Mouse (Mus musculus): ENCODE data around the gene Pfas.

The Pfas gene

DNA sequence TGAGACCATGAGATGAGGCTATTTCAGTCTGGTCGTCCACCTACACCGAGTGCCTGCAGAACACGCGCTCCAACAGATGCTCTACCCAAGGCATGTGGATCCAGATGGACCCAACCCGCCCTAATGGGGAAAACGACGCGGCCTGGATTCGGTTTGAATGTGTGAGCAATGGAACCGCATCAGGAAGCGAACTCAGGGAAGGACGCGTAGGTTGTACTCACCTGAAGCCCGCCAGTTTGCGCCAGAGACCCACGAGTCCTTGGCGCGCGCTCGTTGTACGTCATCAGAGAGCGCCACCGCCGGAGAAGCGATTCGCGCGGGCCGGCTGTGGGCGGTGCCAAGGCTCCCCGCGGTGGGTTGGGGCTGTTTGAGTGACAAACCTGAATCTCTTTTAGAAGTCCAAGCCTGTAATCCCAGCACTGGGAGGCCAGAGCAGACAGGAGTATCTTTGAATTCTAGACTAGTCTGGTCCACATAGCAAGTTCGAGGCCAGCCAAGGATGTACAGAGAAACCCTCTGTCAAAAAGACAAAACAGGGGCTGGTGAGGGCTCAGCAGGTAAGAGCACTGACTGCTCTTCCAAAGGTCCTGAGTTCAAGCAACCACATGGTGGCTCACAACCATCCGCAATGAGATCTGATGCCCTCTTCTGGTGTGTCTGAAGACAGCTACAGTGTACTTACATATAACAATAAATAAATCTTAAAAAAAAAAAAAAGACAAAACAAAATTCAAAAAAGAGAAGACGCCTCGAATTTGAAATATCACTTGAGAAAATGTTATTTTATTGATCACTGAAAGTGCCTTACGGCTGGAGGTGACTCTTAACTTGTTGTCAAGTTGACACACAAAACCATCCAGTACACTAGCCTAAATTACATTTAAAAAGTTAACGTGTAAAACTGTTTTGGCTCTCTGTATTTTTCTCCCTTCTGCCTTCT lies at the start of gene Pfas:
TSS of gene Pfas (minus strand) at position 279 of the 940 bp plus-strand sequence.
- DNase-seq (ENCODE audit: low spot score in 2 of 2), result peak; percentile 94 to 95

DNA sequence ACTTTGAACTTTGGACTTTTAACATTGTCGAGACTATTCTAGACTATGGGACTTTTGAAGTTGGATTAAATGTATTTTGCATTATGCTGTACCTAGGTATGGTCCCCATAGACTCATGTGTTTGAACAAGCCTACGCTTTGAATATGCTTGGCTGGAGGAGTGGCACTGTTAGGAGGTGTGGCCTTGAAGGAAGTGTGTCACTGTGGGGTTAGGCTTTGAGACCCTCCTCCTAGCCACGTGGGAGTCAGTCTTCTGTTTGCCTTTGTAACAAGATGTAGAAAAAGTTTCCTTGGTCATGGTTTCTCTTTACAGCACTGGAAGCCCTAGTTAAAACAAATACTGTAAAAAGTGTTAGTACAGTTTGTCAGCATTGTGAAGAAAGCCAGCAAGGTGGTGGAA lies 45.6 kb upstream of the Pfas start:
- no peak for DNase-seq (ENCODE audit: low spot score in 2 of 2)

DNA sequence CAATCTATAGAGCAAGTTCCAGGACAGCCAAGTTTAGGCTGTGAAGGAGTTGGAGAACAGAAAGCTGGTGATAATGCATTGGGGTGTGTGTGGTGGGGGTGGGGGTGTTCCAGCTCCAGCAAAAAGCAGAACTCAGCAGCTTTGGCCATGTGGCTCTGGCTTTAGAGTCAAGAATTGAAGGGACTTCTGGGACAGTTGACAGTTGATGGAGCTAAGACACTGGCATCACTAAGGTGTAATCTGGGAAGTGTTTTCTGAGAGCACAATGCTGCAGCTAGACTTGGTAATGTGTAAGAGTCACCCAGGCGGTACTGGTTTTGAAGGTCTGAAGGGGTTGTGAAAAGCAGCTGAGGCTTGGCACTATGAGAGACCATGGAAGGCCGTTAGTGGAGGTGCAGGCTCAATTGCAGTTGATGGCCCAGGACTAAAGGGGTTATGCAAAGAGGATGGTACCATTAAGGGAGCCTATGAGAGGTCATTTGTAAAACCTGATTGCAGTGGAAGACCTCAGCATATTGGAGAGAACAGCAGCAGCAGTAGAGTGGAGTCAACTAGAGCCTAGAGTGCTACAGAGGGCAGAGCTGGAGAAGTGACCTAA lies 44.7 kb upstream of the Pfas start:
- no peak for DNase-seq (ENCODE audit: low spot score in 2 of 2)

DNA sequence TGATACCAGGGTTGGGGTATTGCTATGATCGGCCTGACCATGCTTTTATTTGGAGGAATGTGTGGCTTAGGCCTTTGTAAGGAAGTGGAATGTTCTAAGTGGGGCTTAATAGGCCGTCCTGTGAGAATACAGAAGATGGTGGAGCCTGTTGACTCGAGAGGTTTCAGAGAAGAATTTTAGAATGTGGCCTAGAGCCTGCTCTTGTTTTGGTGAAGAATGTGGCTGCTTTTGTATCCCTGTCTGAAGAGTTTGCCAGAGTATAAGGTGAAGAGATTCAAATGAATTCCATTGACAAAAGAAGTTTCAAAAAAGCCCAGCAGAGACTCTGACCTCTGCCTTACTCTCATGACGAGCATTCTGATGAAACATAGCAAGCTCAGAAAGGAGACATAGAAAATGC lies 43.5 kb upstream of the Pfas start:
- DNase-seq (ENCODE audit: low spot score in 2 of 2), result no peak

DNA sequence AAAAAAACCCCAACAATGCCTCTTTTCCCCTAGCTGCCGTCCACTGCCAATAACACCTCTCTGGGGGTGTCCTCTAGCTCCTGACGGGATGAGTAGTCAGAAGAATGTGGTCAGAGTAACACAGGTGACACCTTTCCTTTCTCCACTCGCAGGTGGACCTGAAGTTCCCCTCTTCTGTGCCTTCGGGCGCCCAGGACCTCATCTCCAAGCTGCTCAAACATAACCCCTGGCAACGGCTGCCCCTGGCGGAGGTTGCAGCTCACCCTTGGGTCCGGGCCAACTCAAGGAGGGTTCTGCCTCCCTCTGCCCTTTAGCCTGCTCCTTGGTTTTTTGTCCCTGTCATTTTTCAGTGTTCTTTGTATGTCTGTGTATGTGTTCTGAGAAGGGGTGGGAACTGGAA lies 42.5 kb upstream of the Pfas start:
- no peak for DNase-seq (ENCODE audit: low spot score in 2 of 2)

DNA sequence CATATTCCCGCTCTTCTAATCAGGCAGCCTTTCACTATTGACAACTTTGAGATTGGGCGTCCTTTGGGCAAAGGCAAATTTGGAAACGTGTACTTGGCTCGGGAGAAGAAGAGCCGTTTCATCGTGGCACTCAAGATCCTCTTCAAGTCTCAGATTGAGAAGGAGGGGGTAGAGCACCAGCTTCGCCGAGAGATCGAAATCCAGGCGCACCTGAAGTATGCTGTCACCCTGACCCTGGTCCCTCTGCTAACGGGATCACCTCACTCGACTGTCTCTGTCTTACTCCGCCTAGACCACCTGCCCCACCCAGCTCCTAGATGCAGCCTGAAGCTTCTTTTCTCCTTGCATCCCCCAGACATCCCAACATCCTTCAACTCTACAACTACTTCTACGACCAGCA lies 39.9 kb upstream of the Pfas start:
- no peak for DNase-seq (ENCODE audit: low spot score in 2 of 2)

DNA sequence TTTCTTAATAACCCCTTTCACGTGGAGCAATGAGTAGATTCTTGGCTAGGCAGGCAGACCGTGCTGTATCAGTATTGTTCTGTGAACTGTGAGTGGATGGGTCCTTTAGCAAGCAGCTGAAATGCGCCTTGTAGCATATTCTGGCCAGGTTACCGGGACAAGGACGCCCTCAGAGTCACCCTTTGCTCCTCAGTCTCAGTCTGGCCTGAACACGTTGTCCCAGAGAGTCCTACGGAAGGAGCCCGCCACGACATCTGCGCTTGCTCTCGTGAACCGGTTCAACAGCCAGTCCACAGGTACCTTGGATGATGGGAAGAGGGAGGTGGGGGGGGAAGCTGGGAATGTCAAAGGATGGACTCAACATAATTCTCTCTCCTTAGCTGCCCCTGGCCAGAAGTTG lies 39.3 kb upstream of the Pfas start:
- DNase-seq (ENCODE audit: low spot score in 2 of 2), result no peak

DNA sequence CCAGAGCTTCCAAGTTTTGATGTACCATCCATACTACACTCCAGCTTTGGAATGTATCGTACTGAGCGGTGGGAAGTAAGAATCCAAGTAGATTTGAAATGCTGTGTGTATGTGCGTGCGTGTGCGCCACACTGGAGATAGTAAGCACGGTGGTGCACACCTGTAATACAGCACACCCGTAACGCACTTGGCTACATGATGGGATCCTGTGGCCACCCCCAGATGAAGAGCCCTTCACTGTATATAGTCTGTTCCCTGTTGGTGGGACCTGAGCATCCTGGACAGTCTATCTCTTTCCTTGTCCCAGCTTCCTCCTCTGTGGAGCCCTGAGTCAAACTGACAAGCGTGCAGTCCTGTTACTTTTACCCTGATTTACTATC lies 38.1 kb upstream of the Pfas start:
- no peak for DNase-seq (ENCODE audit: low spot score in 2 of 2)

DNA sequence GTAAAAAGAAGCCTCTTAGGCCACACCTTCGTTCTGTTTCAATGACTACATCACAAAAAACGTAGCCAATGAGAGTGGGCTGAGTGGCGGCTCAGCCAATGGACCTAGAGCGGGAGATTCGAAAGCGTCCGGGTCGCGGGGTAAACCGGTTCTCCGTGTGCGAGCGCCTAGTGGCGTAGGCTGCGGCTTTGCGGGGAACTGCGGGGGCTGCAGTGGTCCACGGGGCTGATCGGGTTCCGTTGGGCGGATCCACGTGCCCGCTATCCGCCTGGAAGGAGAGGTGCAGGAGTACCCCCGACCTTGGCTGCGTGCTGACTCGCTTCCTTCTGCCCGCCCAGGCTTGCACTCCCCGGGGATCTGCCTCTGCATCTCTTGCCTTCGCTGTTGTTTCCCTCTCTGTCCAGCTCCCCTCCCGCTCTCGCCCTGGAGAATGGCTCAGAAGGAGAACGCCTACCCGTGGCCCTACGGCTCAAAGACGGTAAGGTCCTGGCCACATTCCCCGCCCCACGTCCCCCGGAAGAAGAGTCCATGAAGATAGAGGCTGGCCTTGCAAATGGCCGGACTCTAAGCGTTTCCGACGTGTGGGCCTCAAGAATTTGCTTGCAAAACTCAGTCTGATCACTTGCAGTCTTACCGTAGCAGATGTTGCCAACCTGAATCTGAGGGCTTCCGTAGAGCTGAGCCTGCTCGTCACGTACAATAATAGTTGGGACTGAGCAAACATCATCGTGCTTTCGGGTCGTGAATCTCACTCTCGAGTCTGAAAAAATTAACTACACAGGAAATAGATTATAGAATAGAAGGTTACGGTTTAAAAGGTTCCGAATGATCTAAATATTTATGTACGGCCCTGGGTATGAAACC lies 37.5 kb upstream of the Pfas start, which contains the start of gene Aurkb:
TSS of gene Aurkb (plus strand) at position 117 of the 864 bp plus-strand sequence.
- peak; percentile 64 to 78 for DNase-seq (ENCODE audit: low spot score in 2 of 2)

DNA sequence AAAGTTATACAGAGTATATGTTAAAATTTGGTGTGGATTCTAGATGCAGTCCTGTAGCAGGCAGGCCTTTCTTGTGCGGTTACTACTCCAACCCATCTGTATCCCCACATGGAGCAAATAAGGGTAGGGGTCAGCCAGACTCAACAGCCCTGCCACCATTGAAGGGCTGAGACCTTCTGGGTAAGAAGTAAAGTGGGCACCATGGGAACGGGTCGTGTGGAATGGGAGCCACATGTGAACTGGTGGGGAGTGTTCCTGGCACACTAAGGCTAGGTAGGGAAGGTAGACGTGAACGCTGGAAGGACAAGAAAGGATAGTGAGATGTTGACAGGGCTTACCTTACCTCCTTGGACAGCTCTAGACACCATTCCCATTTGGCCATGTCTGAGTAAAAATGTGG lies 29.9 kb upstream of the Pfas start:
- DNase-seq (ENCODE audit: low spot score in 2 of 2), result no peak

DNA sequence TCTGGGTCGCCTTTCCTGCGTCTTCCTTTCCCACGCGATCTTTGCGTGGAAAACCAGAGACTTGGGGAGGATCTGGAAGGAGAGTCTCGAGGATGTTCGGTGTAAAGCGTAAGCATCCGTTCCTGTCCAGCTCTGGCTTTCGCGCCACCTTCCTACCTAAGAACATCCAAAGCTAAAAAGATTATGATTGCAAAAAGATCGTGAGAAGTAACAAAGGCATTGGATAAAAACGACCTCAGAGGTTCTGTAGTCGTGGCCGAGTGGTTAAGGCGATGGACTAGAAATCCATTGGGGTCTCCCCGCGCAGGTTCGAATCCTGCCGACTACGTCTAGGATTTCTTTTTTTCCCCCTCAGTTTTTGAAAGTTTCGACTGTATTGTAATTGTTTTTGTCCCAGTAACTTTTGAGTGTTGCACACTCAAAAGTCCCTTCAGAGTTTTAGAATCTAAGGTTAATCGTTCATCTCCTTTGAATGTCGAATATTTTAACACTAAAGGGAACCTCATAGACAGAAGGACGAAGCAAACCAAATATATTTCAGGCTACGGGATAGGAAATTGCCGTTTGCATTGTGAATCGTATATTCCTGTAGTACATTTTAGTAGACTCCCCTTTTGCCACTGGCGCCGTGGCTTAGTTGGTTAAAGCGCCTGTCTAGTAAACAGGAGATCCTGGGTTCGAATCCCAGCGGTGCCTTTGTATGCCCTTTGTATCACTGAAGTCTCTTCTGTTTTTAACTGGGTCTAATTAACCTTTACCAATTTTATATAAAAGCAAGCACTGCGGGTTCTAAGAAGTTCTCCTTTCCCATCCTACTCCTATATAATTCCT lies 29.2 kb upstream of the Pfas start:
- peak; percentile 95 to 96 for DNase-seq (ENCODE audit: low spot score in 2 of 2)

DNA sequence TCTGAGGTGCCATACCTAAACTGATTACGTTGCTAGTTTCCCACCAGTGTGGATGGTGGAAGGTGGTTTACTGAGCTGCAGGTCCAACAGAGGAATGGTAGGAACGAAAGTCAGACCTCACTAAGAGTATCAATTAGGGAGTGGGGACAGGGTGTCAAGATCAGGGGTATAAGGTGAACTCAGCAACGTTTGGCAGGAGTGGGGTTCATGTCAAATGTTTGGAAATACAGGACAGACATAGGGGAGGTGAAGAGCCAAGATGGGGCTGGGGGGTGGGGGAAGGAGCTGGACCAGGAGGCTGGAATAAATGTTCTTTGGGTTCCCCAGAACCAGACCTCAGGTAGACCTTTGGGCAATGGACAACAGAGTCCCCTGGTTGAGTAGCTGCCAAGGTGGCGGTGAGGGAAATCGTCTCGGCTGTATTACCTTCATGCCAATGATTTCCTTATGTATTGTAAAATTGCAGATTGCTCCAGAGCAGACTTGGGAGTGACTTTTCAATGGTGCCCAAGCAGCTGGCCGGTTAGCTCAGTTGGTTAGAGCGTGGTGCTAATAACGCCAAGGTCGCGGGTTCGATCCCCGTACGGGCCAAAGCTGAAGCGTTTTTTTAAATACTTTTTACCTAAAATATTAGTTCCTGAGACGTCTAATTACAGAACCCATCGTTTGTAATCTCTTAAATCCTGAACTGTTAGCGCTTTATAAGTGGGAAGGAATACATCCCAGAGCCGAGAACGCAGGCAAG lies 28.4 kb upstream of the Pfas start:
- peak; percentile 96 to 97 for DNase-seq (ENCODE audit: low spot score in 2 of 2)

DNA sequence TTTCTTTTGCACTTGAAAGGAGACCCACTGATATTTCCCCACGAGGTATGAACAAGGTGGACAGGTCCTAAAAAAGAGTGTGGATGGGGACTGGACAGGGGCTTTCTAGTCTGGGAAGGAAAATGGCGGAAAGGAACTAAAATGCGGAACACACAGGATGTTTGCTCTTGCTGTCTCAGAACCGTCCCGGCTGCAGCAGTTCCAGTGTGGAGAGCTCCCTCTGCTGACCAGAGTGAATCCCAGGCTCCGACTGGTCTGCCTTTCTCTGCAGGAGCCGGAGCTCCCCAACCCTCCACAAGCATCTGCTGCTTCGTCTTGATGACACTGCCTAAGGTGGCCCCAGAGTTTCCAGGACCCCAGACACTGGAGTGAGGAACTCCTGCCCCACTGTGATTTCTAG lies 27.6 kb upstream of the Pfas start:
- peak; percentile 92 to 93 for DNase-seq (ENCODE audit: low spot score in 2 of 2)

DNA sequence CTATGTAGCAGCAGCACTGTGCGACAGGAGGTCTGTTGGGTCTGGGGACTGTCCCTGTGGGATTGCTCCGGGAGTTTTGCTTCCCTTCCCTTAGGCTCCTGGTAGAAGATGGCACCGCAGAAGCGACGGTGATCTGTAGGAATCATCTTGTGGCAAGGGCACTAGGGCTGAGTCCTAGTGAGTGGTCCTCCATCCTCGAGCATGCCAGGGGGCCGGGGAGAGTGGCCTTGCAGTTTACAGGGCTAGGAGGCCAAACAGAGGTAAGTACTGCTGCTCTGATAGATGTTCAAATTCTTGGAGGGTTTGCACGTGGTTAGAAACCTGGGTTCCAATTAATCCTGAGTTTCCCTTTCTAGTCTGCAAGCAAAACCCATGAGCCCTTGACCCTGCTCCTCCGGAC lies 27.2 kb upstream of the Pfas start:
- DNase-seq (ENCODE audit: low spot score in 2 of 2), result no peak

DNA sequence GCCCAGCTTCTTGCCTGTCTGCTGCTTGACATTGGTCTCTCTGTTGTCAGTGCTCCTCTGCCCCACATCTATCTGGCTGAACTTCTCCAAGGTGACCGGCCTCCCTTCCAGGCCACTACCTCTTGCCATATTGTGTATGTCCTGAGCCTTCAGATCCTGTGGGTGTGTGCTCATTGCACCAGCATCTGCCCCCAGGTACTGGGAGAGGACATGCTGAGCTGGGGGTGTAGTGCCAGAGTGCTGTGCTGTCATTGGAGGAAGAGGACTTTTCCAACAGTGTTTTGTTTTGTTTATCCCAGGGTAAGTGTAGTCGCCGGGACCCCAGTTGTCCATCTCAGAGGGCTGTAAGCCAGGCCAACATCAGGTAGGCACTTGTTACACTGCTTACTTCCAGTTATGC lies 26.3 kb upstream of the Pfas start:
- no peak for DNase-seq (ENCODE audit: low spot score in 2 of 2)

DNA sequence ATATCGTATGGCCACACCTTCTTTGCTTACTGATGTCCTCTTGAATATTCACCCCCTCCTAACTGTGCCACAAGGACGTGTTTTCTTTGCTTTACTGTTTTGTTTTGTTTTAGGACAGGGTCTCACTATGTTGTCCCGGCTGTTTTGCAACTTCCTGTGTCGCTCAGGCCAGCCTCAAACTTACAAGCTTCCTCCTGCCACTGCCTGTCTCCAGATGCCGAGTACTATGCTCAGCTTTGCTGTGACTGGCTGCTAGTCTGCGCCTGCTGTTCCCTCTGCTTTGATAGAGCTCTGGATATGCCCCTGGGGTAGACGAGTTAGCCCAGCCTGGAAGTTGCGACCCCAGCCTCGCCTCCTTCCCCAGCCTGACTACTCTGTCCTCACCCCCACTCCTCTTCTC lies 25.3 kb upstream of the Pfas start:
- no peak for DNase-seq (ENCODE audit: low spot score in 2 of 2)

DNA sequence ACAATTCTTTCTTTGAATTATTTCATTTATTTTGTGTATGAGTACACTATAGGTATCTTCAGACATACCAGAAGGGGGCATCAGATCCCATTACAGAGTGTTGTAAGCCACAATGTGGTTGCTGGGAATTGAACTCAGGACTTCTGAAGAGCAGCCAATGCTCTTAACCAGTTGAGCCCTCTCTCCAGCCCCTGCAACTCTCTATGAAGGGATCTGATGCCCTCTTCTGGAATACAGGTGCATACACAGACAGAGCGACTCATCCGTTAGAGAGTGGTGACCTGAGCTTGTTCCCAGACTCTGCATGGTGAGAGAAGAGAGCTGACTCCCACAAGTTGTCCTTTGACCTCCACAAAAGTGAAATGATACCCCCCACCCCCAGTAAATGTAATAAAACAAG lies 20.5 kb upstream of the Pfas start:
- DNase-seq (ENCODE audit: low spot score in 2 of 2), result no peak

DNA sequence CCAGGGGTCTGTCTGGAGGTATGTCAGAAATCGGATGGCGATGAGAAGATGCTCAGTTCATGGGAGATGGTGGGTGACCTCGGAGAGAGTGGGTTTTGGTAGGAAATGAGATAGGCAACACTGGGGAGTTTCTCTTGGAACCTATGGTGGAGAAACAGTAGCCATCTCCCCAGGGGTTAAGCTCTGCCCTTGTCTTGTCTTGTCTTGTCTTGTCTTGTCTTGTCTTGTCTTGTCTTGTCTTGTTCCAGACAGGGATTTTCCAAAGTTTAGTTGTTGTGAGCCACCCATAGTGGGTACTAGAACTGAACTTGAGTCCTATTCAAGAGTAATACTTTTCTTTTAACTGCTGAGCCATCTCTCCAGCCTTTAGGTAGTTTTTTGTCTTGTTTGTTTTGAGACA lies 18.3 kb upstream of the Pfas start:
- no peak for DNase-seq (ENCODE audit: low spot score in 2 of 2)

DNA sequence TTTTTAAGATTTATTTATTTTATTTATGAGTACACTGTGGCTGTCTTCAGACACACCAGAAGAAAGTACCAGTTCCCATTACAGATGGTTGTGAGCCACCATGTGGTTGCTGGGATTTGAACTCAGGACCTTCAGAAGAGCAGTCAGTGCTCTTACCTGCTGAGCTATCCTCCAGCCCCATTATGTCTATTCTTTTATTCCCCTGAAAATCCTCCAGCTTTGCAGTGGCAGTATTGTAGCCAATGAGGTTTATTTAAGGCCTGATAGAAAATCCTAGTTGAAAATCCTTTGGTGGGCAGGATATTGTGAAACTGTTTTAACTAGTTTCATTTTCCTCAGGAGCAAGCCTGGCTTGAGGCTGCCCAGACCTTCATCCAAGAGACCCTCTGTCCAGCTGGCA lies 12.4 kb upstream of the Pfas start:
- DNase-seq (ENCODE audit: low spot score in 2 of 2), result no peak

DNA sequence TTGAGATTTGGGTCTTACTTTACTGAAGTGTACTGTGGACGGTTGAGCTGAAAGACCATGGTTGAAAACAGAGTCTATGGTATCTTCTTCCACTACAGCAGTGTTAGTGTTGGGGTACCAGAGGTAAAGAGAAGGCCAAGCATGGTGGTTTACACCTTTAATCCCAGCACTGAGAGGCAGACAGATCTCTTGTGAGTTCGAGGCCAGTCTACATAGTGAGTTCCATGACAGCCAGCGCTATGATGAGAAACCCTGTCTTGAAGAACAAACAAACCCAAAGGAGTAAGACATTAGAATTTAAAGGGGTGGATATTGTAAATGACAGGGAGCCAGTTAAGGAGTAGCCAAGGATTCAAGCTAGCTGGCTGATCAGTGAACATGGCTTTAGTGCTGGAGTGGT lies 8.5 kb upstream of the Pfas start:
- no peak for DNase-seq (ENCODE audit: low spot score in 2 of 2)
